Mouse (Mus musculus) left cerebral cortex, postnatal 10 days (tissue): ENCODE data around the gene Edil3. TPM values are rescaled to one million over a fixed set of nuclear protein-coding genes. Genes with fewer than 3 reads are reported as not detected.

Experiments
- DNase-seq, 2 experiments: peaks; one replicate each; pipeline ENCODE4 v3.0.0; 2021 to 2022; ENCODE audit warnings: low spot score in 2 of 2, mixed read lengths in 1 of 2; ENCODE audit errors: extremely low spot score in 1 of 2
- intact Hi-C: fragments of 180-260 bp; cut with DNase I; formaldehyde crosslinking; loops from one replicate; pipeline ENCODE4 v1.15.1; 2025
- total RNA-seq, 2 experiments: library from RNA; stranded (reverse); gene quantifications; 2 replicates each; pipeline ENCODE4 v1.2.3; 2021

Edil3 gene
- total RNA-seq, 2 experiments from 2014 or later = 82.2 TPM

GRCm38 (mm10) chr13:89371253-89371652 lies 550.0 kb downstream of the Edil3 start:
- no peak for DNase-seq
- intact Hi-C loops = no loop called here

- intact Hi-C loops = no loop called here
- no peak for DNase-seq
Observed at GRCm38 (mm10) chr13:89371656-89372240, 550.5 kb downstream of the Edil3 start.
